Mouse (Mus musculus): Measurements from ENCODE around the gene Ahnak. TPM values are rescaled to one million over a fixed set of nuclear protein-coding genes. Genes with fewer than 3 reads are reported as not detected.

Ahnak gene
- polyA plus RNA-seq, 1 experiment = 14.7 TPM

- Histone ChIP-seq H3K27me3 (ENCODE audit: control insufficient read depth, insufficient read depth, low read length) (no peaks in the 10 kb centered on the region), H3K36me3 (ENCODE audit: control insufficient read depth, insufficient read depth, low read length) (peaks cover 42% of the 10 kb centered on the region), H3K4me1 (ENCODE audit: control insufficient read depth, insufficient read depth, insufficient read length, low read length) (peaks cover 18% of the 10 kb centered on the region), H3K27ac (ENCODE audit: insufficient read depth, low read depth, low read length) (no peak overlapping the region; the same call in 1 of the 2 replicates), H3K4me3 (ENCODE audit: low read depth, low read length) (peak overlapping the region; percentile 8; the same call in 1 of the 2 replicates)
- TF ChIP-seq CTCF (IDR thresholded peaks at IDR 0.05; ENCODE audit: extremely low read depth, insufficient read length, insufficient replicate concordance, low read depth, low read length) (no peak), POLR2A (IDR thresholded peaks at IDR 0.05; ENCODE audit: low read depth, low read length) (no peak)
- WGBS = 5% methylated on average over 5 of the region's 5 CpGs
Observed at GRCm38 (mm10) chr19:8944062-8944461, 45.0 kb upstream of the Ahnak start.

GRCm38 (mm10) chr19:8944750-8945149 is 44.3 kb upstream of the Ahnak start:
- WGBS = 23% methylated on average over 5 of the region's 5 CpGs
- Histone ChIP-seq H3K36me3 (ENCODE audit: control insufficient read depth, insufficient read depth, low read length) (peaks cover 46% of the 10 kb centered on the region), H3K4me3 (ENCODE audit: low read depth, low read length) (no peak overlapping the region), H3K27me3 (ENCODE audit: control insufficient read depth, insufficient read depth, low read length) (no peaks in the 10 kb centered on the region), H3K4me1 (ENCODE audit: control insufficient read depth, insufficient read depth, insufficient read length, low read length) (peaks cover 18% of the 10 kb centered on the region), H3K27ac (ENCODE audit: insufficient read depth, low read depth, low read length) (peak overlapping the region; percentile 17; the same call in 1 of the 2 replicates)
- TF ChIP-seq CTCF (IDR thresholded peaks at IDR 0.05; ENCODE audit: extremely low read depth, insufficient read length, insufficient replicate concordance, low read depth, low read length) = no peak
- TF ChIP-seq POLR2A (IDR thresholded peaks at IDR 0.05; ENCODE audit: low read depth, low read length) = no peak

- Histone ChIP-seq H3K36me3 (ENCODE audit: control insufficient read depth, insufficient read depth, low read length) (peaks cover 48% of the 10 kb centered on the region), H3K27ac (ENCODE audit: insufficient read depth, low read depth, low read length) (peak overlapping the region; percentile 28; the same call in 1 of the 2 replicates), H3K4me1 (ENCODE audit: control insufficient read depth, insufficient read depth, insufficient read length, low read length) (peaks cover 18% of the 10 kb centered on the region), H3K4me3 (ENCODE audit: low read depth, low read length) (no peak overlapping the region), H3K27me3 (ENCODE audit: control insufficient read depth, insufficient read depth, low read length) (no peaks in the 10 kb centered on the region)
- no peak for TF ChIP-seq POLR2A (IDR thresholded peaks at IDR 0.05; ENCODE audit: low read depth, low read length)
- no peak for TF ChIP-seq CTCF (IDR thresholded peaks at IDR 0.05; ENCODE audit: extremely low read depth, insufficient read length, insufficient replicate concordance, low read depth, low read length)
- WGBS = 64% methylated on average over 6 of the region's 6 CpGs
Observed at GRCm38 (mm10) chr19:8945251-8945650, 43.8 kb upstream of the Ahnak start.

- WGBS = 82% methylated on average over 7 of the region's 7 CpGs
- no peak overlapping the region for H3K4me3 ChIP-seq (ENCODE audit: low read depth, low read length)
- H3K36me3 ChIP-seq (ENCODE audit: control insufficient read depth, insufficient read depth, low read length) = peaks cover 64% of the 10 kb centered on the region
- no peaks in the 10 kb centered on the region for H3K27me3 ChIP-seq (ENCODE audit: control insufficient read depth, insufficient read depth, low read length)
- no peak overlapping the region for H3K27ac ChIP-seq (ENCODE audit: insufficient read depth, low read depth, low read length)
- peaks cover 15% of the 10 kb centered on the region for H3K4me1 ChIP-seq (ENCODE audit: control insufficient read depth, insufficient read depth, insufficient read length, low read length)
- TF ChIP-seq CTCF (IDR thresholded peaks at IDR 0.05; ENCODE audit: extremely low read depth, insufficient read length, insufficient replicate concordance, low read depth, low read length) (no peak), POLR2A (IDR thresholded peaks at IDR 0.05; ENCODE audit: low read depth, low read length) (no peak)
Observed at GRCm38 (mm10) chr19:8946929-8947328, 42.2 kb upstream of the Ahnak start.

- Histone ChIP-seq H3K27ac (ENCODE audit: insufficient read depth, low read depth, low read length) (no peak overlapping the region), H3K27me3 (ENCODE audit: control insufficient read depth, insufficient read depth, low read length) (no peaks in the 10 kb centered on the region), H3K36me3 (ENCODE audit: control insufficient read depth, insufficient read depth, low read length) (peaks cover 57% of the 10 kb centered on the region), H3K4me1 (ENCODE audit: control insufficient read depth, insufficient read depth, insufficient read length, low read length) (peaks cover 3% of the 10 kb centered on the region; the same call in 1 of the 2 replicates), H3K4me3 (ENCODE audit: low read depth, low read length) (no peak overlapping the region)
- 84% methylated on average over 5 of the region's 5 CpGs for WGBS
- no peak for TF ChIP-seq CTCF (IDR thresholded peaks at IDR 0.05; ENCODE audit: extremely low read depth, insufficient read length, insufficient replicate concordance, low read depth, low read length)
- TF ChIP-seq POLR2A (IDR thresholded peaks at IDR 0.05; ENCODE audit: low read depth, low read length) = no peak
Observed at GRCm38 (mm10) chr19:8950190-8950589, 38.9 kb upstream of the Ahnak start.

GRCm38 (mm10) chr19:8952241-8952640 is 36.8 kb upstream of the Ahnak start:
- Histone ChIP-seq H3K27ac (ENCODE audit: insufficient read depth, low read depth, low read length) (no peak overlapping the region), H3K4me1 (ENCODE audit: control insufficient read depth, insufficient read depth, insufficient read length, low read length) (peaks cover 3% of the 10 kb centered on the region; the same call in 1 of the 2 replicates), H3K4me3 (ENCODE audit: low read depth, low read length) (no peak overlapping the region), H3K36me3 (ENCODE audit: control insufficient read depth, insufficient read depth, low read length) (peaks cover 44% of the 10 kb centered on the region), H3K27me3 (ENCODE audit: control insufficient read depth, insufficient read depth, low read length) (no peaks in the 10 kb centered on the region)
- 82% methylated on average over 9 of the region's 9 CpGs for WGBS
- TF ChIP-seq CTCF (IDR thresholded peaks at IDR 0.05; ENCODE audit: extremely low read depth, insufficient read length, insufficient replicate concordance, low read depth, low read length) (no peak), POLR2A (IDR thresholded peaks at IDR 0.05; ENCODE audit: low read depth, low read length) (no peak)

GRCm38 (mm10) chr19:8953135-8954039 is 35.7 kb upstream of the Ahnak start, which contains the start of gene Tut1:
Gene Tut1, plus strand, starts transcription at chr19:8953847.
- no peaks in the 10 kb centered on the region for H3K27me3 ChIP-seq (ENCODE audit: control insufficient read depth, insufficient read depth, low read length)
- peaks cover 3% of the 10 kb centered on the region; the same call in 1 of the 2 replicates for H3K4me1 ChIP-seq (ENCODE audit: control insufficient read depth, insufficient read depth, insufficient read length, low read length)
- H3K4me3 ChIP-seq (ENCODE audit: low read depth, low read length) = peak within 1 kb of the TSS; percentile 83
- 1% methylated on average over 46 of the region's 46 CpGs for WGBS
- peak within 1 kb of the TSS; percentile 75 for H3K27ac ChIP-seq (ENCODE audit: insufficient read depth, low read depth, low read length)
- no peak for TF ChIP-seq POLR2A (IDR thresholded peaks at IDR 0.05; ENCODE audit: low read depth, low read length)
- TF ChIP-seq CTCF (IDR thresholded peaks at IDR 0.05; ENCODE audit: extremely low read depth, insufficient read length, insufficient replicate concordance, low read depth, low read length) = peak; percentile 16; the same call in 1 of the 2 replicates
- peaks cover 33% of the 10 kb centered on the region for H3K36me3 ChIP-seq (ENCODE audit: control insufficient read depth, insufficient read depth, low read length)
